Mouse (Mus musculus): ENCODE measurements around the gene Mia3. TPM values are rescaled to one million over a fixed set of nuclear protein-coding genes. Genes with fewer than 3 reads are reported as not detected.
"Not testable (repeated sequence)": the region's sequence is repeated elsewhere in the genome, so short reads cannot be mapped to it uniquely, and the experiment has no call there.

Gene Mia3
- polyA plus RNA-seq, 1 experiment = 105 TPM

DNA sequence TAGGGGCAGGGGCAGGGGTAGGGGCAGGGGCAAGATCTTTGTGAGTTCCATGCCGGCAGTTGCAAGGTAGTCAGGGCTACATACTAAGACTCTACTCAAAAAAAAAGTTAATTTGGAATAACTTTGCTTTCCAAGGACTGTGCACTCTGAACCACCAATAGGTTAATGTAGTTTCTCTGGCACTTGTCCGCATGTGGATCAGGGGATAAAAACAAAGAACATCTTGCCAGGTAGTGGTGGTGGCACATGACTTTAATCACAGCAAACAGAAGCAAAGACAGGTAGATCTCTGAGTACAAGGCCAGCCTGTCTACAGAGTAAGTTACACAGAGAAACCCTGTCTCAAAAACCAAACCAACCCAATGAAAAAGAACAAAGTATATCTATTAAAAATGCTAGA, 13.3 kb upstream of the Mia3 start:
- Histone ChIP-seq H3K4me3 (ENCODE audit: control insufficient read depth, insufficient read depth, low read length) (no peak overlapping the region), H3K36me3 (ENCODE audit: control insufficient read depth, insufficient read depth, low read length) (no peaks in the 10 kb centered on the region), H3K27ac (ENCODE audit: control insufficient read depth, insufficient read depth, low read length) (no peak overlapping the region), H3K4me1 (replicated peaks; ENCODE audit: control insufficient read depth, insufficient read depth, low read length) (no peaks in the 10 kb centered on the region), H3K27me3 (ENCODE audit: control insufficient read depth, insufficient read depth, low read length) (no peaks in the 10 kb centered on the region)
- TF ChIP-seq CTCF (IDR thresholded peaks at IDR 0.05; ENCODE audit: borderline replicate concordance, control insufficient read depth, extremely low read depth, insufficient read depth, low read length, poor library complexity) (no peak), POLR2A (IDR thresholded peaks at IDR 0.05; ENCODE audit: control insufficient read depth, extremely low read depth, insufficient read depth, low read length, poor library complexity) (no peak)
- WGBS = 99% methylated on average over 2 of the region's 2 CpGs
- no peak for DNase-seq

DNA sequence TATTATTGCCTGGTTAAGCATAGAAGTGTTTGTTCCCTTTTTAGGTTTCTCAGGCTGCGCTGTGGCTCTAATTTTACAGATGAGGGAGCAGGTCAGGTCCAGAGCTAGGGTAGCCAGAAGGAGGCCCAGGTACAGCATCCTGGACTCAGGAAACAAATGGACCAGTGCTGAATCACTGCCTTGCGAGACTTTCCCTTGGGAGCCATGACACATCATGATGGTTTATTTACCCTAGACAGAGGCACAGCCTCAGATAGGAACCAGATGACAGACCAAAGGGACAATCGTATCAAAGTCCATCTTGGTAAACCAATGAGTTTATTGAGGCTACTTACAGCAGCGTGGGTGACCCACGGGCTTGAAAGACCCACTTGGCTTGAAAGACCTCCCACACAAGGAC, 12.5 kb upstream of the Mia3 start:
- DNase-seq = no peak
- Histone ChIP-seq H3K36me3 (ENCODE audit: control insufficient read depth, insufficient read depth, low read length) (no peaks in the 10 kb centered on the region), H3K4me1 (replicated peaks; ENCODE audit: control insufficient read depth, insufficient read depth, low read length) (no peaks in the 10 kb centered on the region), H3K27ac (ENCODE audit: control insufficient read depth, insufficient read depth, low read length) (no peak overlapping the region), H3K4me3 (ENCODE audit: control insufficient read depth, insufficient read depth, low read length) (no peak overlapping the region), H3K27me3 (ENCODE audit: control insufficient read depth, insufficient read depth, low read length) (no peaks in the 10 kb centered on the region)
- TF ChIP-seq CTCF (IDR thresholded peaks at IDR 0.05; ENCODE audit: borderline replicate concordance, control insufficient read depth, extremely low read depth, insufficient read depth, low read length, poor library complexity) (no peak), POLR2A (IDR thresholded peaks at IDR 0.05; ENCODE audit: control insufficient read depth, extremely low read depth, insufficient read depth, low read length, poor library complexity) (no peak)
- WGBS = 94% methylated on average over 5 of the region's 5 CpGs

DNA sequence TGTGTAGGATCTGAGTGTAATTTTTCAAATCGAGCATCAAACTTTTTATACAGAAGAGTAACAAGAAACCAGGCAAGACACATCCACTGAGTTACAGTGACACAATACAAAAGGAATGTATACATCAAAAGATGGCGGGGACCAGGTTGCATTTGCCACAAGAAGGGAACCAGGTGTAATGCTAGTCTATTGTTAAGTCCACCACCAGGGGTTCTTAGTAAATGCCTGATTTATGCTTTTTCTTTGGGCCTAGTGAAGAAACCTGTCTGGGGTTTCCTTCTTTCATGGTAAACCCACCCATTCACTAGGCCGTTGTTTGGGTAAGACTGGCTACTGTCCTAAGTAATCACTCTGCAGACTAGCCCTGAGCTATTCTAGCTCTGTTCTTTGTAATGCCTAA, 10.0 kb upstream of the Mia3 start:
- DNase-seq = not testable (repeated sequence)
- WGBS = 95% methylated on average over 3 of the region's 3 CpGs

DNA sequence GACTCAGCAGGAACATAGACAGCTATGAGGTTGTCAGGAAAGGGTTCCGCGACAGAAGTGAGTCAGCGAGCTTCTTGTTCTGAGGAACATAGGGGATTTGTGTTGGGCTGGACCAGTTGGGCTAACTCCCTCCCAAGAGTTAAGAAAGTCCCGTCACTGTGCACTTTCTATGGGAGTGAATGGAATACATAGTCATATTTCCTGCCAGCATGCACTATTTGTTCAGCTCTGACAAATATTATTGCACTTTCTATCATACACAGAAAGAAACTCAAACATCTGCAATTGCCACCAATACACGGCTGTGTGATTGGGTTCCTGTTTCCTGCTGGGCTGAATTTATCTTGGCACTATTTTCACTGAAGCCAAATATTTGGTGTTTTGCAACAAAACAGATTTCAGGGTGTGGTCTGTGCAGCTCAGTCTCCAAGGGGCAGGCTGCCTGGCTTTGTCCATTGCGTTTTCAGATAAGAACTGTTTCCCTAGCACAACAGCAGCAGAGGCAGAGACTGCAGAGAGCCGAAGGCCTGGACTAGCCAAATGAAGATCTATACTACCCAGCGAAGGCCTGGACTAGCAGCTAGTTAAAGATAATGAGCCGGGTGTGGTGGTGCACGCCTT, 9.1 kb upstream of the Mia3 start:
- Histone ChIP-seq H3K4me1 (replicated peaks; ENCODE audit: control insufficient read depth, insufficient read depth, low read length) (no peaks in the 10 kb centered on the region), H3K27ac (ENCODE audit: control insufficient read depth, insufficient read depth, low read length) (no peak overlapping the region), H3K27me3 (ENCODE audit: control insufficient read depth, insufficient read depth, low read length) (no peaks in the 10 kb centered on the region), H3K4me3 (ENCODE audit: control insufficient read depth, insufficient read depth, low read length) (no peak overlapping the region), H3K36me3 (ENCODE audit: control insufficient read depth, insufficient read depth, low read length) (no peaks in the 10 kb centered on the region)
- TF ChIP-seq CTCF (IDR thresholded peaks at IDR 0.05; ENCODE audit: borderline replicate concordance, control insufficient read depth, extremely low read depth, insufficient read depth, low read length, poor library complexity) = no peak
- TF ChIP-seq POLR2A (IDR thresholded peaks at IDR 0.05; ENCODE audit: control insufficient read depth, extremely low read depth, insufficient read depth, low read length, poor library complexity) = no peak
- WGBS = 92% methylated on average over 10 of the region's 10 CpGs
- DNase-seq = no peak

More for the DNA sequence above, 10.0 kb upstream of the Mia3 start:
- H3K27ac ChIP-seq (ENCODE audit: control insufficient read depth, insufficient read depth, low read length); H3K36me3 ChIP-seq (ENCODE audit: control insufficient read depth, insufficient read depth, low read length); H3K4me3 ChIP-seq (ENCODE audit: control insufficient read depth, insufficient read depth, low read length); H3K4me1 ChIP-seq (replicated peaks; ENCODE audit: control insufficient read depth, insufficient read depth, low read length); H3K27me3 ChIP-seq (ENCODE audit: control insufficient read depth, insufficient read depth, low read length): not testable (repeated sequence)

DNA sequence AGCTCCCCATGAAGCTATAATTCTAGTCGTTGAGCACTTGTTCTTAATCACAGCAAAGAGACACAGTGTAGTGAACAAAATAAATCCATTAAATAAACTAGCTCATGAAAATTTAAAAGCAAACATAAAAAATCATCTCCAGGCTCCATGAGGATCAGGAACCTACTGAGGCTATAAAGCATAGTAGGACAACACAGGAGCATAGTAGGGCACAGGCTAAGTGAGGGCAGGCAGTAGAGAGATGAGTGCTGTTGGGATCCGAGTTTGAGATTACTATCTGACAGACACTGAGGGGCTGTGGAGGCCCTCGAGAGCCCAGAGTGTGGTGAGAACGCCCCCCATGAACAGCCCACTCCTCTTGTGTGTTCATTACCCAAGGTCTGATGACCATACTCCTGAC, 7.7 kb upstream of the Mia3 start:
- Histone ChIP-seq H3K4me1 (replicated peaks; ENCODE audit: control insufficient read depth, insufficient read depth, low read length) (no peaks in the 10 kb centered on the region), H3K27ac (ENCODE audit: control insufficient read depth, insufficient read depth, low read length) (no peak overlapping the region), H3K36me3 (ENCODE audit: control insufficient read depth, insufficient read depth, low read length) (no peaks in the 10 kb centered on the region), H3K27me3 (ENCODE audit: control insufficient read depth, insufficient read depth, low read length) (no peaks in the 10 kb centered on the region), H3K4me3 (ENCODE audit: control insufficient read depth, insufficient read depth, low read length) (no peak overlapping the region)
- TF ChIP-seq CTCF (IDR thresholded peaks at IDR 0.05; ENCODE audit: borderline replicate concordance, control insufficient read depth, extremely low read depth, insufficient read depth, low read length, poor library complexity) (no peak), POLR2A (IDR thresholded peaks at IDR 0.05; ENCODE audit: control insufficient read depth, extremely low read depth, insufficient read depth, low read length, poor library complexity) (no peak)
- 84% methylated on average over 4 of the region's 4 CpGs for WGBS
- DNase-seq = no peak

DNA sequence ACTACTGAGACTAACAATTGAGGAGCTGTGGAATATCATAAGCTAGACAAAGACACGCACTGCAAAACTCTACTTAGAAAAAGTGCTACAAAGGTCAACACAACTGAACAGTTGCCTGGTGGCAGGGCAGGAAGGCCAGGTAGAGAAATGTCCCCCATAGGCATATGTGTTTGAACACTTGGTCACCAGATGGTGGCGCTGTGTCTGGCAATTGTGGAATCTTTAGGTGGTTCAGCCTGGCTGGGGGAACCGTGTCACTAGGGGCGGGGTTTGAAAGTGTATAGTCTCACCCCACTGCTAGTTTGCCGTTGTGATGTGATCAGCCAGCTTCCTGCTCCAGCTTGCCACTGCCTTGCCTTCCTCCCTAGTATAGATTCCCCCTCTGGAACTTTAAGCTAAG, 5.4 kb upstream of the Mia3 start:
- H3K4me3 ChIP-seq (ENCODE audit: control insufficient read depth, insufficient read depth, low read length) = no peak overlapping the region
- no peak for DNase-seq
- no peaks in the 10 kb centered on the region for H3K27me3 ChIP-seq (ENCODE audit: control insufficient read depth, insufficient read depth, low read length)
- H3K4me1 ChIP-seq (replicated peaks; ENCODE audit: control insufficient read depth, insufficient read depth, low read length) = 0 out of 2 replicates have a peak, but pooled peaks cover 4% of the 10 kb centered on the region
- H3K27ac ChIP-seq (ENCODE audit: control insufficient read depth, insufficient read depth, low read length) = no peak overlapping the region
- no peak for TF ChIP-seq POLR2A (IDR thresholded peaks at IDR 0.05; ENCODE audit: control insufficient read depth, extremely low read depth, insufficient read depth, low read length, poor library complexity)
- TF ChIP-seq CTCF (IDR thresholded peaks at IDR 0.05; ENCODE audit: borderline replicate concordance, control insufficient read depth, extremely low read depth, insufficient read depth, low read length, poor library complexity) = no peak
- no peaks in the 10 kb centered on the region for H3K36me3 ChIP-seq (ENCODE audit: control insufficient read depth, insufficient read depth, low read length)
- WGBS = 91% methylated on average over 5 of the region's 5 CpGs
